Mouse (Mus musculus) urinary bladder, postnatal 10 days (tissue): ENCODE results near the gene Apobec4.
"Not testable (repeated sequence)": the region's sequence is repeated elsewhere in the genome, so short reads cannot be mapped to it uniquely, and the experiment has no call there.

ENCODE experiments used
- DNase-seq: peaks from one replicate; pipeline ENCODE4 v3.0.0; 2022; ENCODE audit warnings: low spot score

The Apobec4 gene

DNA sequence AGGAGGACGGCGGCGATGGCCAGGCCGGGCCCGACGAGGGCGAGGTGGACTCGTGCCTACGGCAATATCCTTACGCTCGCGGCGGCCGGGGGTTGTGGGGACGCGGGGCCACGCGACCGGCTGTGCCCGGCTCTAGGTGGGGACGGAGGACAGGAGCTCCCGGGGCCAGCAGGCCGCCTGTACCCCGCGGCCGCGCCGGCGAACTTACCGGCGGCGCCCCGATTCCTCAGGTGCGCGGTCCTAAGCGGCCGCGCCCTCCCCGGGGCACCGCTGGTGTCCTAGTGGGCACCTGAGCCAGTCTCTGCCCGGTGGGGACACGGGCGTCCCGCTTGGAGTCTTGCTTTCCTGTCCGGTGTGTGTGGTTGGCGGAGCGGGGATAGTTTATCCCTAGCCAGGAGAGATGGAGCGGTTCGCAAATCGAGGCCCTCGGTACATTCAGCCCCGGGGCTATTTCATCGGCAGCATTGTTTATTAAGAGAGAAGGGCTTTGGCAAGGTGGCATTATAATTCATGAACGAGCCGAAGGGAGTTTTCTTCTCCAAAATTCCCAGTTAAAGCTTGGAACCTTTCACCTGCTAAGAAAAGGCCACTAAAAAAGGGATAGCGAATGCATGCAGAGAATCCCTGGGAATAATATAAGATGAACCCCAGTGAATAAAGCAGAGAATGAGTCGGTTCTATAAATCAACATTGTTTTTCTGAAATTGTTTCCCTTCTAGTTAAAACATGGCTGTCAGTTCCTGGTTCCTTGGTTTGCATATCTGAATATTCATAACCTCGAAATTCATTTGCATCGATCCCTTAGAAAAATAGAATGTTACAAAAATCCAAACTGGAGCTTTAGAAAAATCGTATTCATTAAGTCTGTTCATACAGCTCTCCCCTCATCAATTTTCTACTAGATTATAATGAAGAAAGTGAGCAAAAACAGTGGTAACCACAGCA is 16.7 kb downstream of the Apobec4 start:
- no peak for DNase-seq

DNA sequence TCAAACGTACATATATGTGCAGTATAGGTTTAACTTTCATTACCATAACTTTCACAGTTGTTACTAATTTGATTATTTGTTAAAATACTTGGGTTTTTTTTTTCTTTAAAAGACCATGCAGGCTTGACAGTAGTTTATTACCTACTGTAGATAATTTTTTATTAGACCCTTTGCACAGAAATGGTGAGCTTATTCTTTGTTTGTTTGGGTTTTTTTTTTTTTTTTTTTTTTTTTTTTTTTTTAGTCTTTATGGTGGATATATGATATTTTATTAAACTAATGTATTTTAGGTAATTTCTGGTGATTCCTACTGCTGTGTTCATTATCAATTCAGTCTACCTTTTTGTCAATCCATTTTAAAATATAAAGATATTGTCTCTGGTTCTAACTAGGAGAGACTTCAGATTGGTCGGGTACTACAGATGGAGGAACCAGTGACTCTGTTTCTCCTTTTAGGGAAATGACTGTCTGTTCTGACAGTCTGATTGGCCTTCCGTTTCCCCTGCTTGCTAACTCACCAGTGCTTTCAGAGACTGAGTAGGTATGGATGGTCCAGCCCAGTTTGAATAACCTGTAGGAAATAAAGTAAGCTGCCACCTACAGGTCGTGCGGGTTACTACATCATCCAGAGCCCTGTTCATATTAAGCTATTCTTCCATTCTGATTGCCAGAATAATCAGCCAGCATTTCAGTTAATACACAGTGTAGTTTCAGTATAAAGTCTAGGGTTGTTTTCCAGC is 17.6 kb downstream of the Apobec4 start:
- no peak for DNase-seq

DNA sequence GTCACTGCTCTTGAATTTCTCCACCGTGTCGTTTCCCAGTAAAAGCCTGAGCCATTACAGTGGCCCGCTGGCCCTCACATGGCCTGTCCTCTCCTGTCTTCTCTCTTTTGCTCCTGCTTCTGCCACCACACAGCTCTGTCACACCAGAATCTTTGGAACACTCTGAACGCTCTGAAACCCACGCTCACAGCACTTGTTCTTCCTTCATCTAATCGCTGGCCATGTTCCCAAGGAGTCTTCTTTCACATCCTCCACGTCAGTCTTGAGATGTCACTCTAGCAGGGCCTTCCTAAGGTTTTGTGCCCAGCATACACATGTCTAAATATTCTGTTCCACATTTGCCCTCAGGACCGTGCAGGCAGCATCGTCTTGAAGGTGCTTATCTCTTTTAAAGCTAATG is 20.7 kb downstream of the Apobec4 start:
- DNase-seq: no peak

DNA sequence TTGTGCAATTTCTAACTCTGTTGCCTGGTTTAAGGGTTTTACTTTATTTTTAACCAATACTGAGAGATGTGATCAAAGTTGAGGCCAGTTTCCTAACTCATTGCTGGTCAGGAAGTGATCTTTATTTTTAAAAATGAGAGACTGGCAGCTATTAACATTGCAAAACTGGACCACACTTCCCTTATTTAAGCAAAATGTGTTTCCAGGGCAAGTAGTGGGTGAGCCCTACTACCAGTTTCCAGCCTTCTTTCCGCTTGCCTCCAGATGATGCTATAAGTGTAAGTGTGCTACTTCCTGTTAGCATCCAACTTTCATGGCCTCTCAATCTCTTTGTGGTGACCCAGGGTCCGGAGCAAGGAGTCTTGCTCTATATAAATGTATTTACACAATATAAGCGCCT is 24.2 kb downstream of the Apobec4 start:
- DNase-seq: not testable (repeated sequence)

DNA sequence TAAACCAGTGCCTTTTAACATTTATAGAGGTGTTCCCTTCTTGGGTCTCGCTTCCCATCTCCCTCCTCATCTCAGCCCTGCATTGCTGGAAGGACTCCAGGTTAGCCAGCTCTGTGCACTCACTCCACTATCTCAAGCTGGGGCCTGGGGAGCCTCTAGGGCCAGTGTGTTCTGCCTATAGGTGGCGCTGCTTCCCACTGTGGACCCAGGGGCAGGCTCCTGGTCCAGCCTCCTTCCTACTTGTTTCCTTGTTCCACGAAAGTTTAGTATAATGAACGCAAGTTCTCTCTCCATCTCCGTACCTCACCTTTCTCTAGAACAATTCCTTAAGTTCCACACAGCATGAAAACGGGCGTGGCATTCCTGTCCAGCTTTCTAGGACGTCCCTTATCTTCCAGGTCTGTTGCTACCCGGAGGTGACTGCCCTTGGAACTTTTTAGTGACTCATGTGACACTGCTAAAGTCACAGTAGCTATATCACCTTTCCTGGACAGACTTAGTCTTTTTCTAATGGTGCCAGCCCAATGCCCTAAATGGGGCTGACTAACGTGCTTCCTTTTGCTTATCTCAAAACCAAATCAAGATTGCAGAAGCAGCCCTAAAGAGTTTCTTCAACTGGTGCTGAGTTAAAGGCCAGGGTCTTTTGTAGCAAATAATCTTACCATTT is 28.9 kb downstream of the Apobec4 start:
- no peak for DNase-seq

DNA sequence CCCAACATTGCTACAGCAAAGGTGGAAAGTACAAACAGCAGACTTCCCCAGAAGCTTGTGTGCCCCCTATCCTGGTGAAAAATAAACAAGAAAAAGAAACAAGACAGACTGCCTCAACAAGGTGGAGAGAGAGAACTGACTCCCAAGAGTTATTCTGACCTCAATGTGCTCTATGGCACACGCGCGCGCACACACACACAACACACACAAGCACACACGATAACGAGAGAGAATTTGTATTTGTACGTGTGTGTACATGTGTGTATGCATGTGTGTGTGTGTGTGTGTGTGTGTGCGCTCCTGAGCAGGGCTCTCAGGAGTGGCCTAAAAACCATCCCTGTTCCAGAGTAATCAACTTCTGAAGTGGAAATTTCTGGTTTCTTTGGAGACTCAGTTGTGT is 34.3 kb downstream of the Apobec4 start:
- DNase-seq: no peak

DNA sequence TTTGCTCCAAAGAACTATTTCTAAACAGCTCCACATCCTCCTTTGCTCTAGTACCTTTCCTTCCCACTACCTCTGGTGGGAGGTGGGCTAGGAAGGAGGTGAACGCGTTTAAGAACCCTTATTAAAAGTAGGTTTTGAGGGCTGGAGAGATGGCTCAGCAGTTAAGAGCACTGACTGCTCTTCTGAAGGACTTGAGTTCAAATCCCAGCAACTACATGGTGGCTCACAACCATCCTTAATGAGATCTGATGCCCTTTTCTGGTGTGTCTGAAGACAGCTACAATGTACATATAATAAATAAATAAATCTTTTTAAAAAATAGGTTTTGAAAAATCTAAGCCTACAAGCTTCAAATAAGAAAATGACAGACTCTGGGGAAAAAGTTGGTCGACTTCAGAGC is 35.1 kb downstream of the Apobec4 start:
- DNase-seq: not testable (repeated sequence)

DNA sequence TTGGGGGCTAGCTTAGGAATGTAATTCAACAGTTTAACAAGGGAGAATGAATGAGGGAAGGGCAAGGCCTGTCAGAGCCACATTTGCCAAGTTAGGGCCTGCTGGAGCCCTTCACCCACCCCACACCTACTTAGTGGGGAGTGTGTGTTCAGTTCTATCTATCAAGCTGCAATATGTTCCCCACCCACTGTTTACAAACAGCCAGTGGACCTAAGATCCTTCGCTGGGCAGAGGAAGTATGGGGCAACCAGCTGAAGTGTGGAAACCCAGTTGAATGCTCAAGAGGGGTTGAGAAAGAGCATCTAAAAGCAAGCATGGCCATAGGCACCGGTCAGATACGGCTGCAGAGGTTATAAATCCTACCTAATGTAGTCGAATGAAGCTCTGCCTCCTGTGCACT is 36.6 kb downstream of the Apobec4 start:
- no peak for DNase-seq

DNA sequence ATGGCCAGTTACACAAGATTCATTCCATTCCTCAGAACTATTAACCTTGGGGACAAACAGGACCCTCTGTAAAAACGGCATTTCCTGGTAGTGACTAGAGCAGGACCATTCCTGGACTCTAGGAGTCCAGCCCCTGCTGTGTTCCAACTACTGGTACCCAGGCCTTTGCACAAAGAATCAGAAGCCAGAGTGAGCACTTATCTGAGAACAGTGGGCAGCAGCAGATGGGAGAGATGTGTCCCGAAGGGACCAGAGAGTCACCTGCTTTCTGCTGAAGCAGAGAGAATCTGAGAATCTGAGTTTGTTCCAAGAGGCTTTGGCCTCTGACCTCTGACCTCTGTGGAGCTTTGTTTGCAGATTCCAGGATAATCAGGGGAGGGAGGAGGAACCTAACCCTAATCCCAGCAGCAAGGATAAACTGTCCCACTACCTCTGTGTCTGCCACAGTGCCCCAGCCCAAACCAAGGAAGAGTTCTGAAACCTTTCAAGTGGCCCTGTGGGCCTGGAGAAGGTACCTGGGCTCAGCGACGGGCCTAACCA is 37.8 kb downstream of the Apobec4 start:
- DNase-seq: no peak

DNA sequence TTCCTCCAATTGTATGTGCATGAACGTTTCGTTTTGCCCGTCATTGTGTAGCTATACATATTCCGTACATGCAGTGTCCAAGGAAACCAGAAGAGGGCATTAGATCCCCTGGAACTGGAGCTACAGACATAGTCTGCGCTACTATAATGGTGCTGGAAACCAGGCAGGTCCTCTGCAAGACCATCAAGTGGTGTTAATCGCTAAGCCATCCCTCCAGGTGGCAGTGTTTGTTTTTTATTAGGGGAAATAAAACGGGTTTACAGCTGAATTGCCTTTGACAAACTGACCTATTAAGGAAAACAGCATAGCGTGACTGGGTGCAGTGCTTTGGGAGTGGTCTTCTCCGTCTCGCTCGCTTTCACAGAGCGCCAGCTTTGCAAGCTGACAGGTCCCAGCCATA is 39.9 kb downstream of the Apobec4 start:
- no peak for DNase-seq

DNA sequence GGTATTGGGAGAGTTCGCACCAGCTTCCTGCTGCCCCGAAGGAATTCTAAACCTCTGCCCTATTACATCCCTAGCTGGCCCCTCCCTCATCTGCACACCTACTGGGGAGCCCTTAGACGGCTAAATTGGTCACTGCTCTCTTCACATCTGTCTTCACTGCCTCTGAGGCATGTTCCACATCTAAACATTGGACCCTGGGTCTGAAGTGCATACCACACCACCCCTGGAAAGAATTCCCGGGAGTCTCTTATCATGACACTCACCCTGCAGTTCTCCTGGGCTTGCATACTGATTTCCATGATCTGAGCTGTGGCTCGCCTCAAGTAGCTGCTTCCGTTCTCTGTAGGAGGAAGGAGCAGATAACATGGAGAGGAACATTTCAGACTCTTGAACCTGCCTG is 40.5 kb downstream of the Apobec4 start:
- DNase-seq: no peak

DNA sequence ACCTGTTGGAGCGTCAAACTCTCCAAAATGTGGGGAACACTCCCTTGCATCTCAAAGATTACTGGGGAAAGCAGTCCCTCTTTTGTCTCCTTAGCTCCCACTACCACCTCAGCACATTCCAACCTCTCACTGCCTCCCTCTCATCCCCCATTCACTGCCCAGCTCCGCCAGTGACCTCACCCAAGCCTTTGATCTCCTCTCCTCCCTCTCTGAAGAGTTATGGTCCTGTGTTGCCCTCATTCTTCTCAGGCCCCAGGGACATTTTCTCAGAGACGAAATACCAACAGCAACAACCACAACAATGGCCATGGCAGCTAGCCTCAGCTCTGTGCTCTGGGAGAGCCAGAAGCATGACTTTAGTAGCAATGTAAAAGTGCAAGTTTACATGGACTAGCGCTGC is 40.9 kb downstream of the Apobec4 start:
- DNase-seq: no peak

DNA sequence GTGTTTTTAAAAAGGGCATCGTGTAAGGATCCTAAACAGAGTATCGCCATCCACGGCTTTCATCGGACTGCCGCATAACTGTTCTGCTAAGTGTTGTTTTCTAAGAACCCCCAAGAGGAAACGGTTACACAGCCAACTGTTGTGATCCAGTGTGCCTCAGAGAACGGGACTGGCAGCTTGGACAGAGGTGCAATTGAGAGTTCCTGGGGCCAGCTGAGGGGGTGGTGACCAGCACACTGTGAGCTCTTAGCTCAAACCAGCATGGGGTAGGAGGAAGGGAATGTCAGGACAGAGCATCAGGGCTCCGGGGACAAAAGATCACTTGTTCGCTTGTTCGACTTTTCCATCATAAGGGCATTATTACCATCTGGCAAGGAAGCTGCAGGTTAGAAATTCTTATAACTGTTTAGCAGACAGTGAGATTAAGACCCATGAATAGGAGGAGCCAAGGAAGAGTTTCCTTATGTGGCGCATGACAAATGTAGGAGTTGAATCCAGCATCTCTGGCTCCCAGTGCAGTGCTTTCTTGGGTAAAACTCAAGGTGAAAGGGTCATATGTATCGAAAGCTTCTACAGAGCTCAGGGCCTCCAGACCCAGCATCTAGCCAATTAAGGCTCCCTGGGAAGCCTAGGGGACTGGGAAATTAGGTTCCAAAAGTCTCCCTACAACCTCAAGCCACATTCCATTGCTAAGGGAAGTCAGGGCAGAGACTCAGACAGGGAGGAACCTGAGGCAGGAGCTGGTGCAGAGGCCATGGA is 42.6 kb downstream of the Apobec4 start:
- no peak for DNase-seq

DNA sequence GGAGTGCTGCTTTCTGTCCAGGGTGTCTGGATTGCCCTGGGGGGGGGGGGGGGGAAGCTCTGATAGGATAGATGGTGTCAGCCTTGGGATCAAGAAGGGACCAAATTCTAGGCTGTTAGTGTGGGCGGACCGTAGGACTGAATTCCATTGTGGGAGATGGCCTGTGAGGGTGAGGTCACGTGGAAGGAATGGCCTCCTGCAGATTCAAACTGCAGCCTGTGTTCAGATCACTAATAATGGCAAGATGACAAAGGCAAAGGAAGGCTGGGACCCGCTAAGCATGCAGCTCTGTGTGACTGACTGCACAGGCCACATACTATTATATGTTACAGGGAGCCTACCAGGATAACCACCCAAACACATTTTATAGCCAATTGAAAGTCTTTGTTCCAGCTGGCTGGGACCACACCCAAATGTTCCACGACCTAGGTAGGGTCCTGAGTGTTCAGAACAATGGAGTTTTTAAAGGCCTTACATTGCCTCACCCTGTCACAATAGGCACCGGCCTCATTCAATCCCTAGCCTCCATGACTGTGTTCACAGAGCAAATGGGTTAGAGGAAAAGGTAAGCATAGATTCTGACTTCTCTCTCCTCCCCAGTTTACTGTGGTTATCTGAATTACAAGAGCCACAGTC is 43.3 kb downstream of the Apobec4 start:
- no peak for DNase-seq

DNA sequence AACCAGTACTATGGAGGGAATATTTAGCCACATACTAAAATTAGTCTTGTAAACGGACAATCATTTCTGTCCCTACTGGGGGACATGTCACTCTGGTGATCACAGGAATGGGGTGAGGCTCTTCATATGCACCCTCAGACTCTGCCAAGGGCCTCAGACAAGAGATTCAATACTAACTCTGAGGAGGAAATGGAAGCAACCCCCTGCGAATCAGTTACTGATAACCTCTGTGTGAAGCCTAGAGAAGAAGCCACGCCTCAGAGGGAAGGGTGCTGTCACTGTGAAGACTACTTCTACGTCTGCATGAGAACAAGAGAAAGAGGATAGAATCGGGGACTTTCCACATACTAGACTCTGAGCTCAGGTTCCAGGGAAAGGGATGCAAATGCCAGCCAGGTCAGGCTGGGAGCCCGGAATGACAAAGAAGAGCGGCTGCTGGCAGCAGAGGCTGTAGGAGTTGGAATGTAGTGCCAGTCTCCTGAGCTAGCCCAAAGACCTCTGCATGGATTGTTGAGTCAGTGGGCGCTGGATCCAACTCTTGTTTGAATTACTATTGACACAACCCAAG is 45.4 kb downstream of the Apobec4 start:
- DNase-seq: no peak

DNA sequence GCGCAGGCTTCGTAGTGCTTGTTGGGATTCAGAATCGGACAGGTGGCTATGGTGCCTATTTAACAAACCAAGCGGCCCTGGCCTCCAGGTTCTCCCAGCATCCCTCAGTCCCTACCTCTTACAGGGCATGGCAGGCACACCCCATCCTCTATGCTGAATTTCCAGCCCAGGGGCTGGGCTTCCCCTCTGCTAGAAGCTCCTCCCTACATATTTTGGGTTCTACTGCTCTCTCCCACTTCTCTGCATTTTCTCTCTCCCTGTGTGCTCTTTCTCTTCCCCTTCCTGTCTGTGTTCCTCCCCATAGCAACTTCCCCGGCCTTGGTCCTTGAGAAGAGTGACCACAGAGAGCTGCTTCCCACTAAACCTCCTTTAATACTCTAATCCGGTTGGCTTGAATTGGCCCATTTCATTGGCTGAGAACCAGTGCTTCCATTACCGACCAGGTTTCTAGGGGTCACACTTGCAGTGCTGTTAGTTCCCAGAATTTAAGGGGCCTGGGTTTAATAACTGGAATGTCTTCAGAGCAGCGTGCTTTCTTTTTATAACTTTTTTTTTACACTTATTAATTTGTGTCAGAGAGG is 46.4 kb downstream of the Apobec4 start:
- DNase-seq: no peak

DNA sequence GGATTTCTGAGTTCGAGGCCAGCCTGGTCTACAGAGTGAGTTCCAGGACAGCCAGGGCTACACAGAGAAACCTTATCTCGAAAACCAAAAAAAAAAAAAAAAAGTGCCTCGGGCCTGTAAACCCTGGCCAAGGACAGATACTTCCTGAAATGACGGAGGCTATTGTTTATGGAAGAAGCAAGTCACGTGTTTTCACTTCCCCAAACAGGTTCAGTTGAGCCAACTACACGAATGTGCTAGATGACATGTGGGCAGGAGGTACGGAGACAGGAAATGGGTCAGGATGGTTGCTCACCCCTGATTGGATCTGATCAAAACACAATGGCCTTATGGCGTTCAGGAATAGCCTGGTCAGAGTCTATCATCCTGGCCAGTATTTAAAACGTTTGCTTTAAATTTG is 47.8 kb downstream of the Apobec4 start:
- DNase-seq: no peak

DNA sequence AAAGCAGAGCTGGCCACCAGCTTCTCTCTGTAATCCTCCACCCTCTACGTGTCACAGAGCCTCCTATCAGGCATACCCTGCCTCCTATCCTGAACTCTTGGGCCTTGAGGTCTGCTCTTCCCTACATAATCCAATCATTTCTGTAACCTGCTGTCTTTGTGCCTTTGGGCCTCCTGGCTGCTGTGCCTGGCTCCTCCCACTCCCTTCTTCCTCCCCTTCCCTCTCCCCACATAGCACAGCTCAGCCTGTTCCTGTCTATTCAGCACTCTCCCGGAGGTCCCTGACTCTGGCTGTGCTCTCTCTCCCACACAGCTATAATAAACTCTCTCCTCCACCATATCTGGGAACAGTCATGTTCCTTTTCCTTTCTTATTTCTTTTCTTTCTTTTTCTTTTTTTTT is 49.5 kb downstream of the Apobec4 start, which contains the start of gene Ncf2:
TSS of gene Ncf2 (plus strand) at position 298 of the 400 bp plus-strand sequence.
- DNase-seq: no peak

DNA sequence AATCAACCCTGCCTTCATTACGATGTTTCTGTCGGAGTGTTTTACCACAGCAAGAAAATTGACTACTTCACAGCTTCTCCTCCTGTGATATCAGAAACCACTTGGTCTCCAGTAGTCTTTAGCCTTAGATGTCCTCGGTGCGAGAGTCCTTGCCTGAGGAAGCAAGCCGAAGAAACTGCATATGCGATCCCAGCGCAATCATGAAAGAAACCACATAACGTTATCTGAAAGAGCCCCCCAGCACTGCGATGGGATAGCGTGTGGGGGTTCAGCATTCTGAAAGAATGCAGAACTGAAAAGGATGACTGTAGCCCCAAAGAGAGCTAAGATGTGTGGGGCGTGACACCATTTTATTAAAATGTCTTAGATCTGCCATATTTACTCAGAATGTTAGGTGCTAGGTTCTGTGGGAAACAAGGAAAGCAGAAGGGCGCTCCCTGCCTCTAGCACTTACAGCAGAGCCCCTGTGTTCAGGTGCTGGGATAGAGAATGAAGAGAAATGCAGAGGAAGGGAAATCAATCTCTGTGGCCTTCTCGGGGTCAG is 50.4 kb downstream of the Apobec4 start:
- DNase-seq: no peak

DNA sequence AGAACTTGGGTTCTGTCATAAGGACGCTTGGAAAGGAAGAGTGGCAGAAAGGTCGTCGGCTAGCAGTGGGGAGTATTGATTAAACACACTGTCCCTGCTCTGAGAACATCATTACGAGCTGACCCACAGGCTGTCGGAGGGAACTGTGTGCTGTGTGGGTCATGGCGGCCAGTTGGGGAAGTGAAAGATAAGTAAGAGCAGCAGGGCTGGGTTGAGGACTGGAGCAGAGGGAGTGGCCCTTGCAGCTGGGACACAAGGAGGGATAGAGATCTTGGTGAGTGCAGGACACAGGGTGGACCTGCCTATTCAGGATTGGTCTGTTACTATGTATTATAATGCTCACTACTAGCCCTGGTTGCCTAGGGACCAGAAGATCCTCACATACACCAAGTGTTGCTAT is 54.6 kb downstream of the Apobec4 start:
- DNase-seq: no peak
